In genomic region chr8:121871833-121872440, GRCm38 (mm10) we compare ENCODE assay signal across 9 mouse cellular contexts. TPM values are rescaled to one million over a fixed set of nuclear protein-coding genes. Genes with fewer than 3 reads are reported as not detected.
DNase-seq lines count a peak whose midpoint lies in the region; ATAC-seq and TF ChIP-seq lines count a peak whose summit lies in the region.
"Had no signal": no experiment of that assay in that cellular context is flagged by ENCODE, and none has a peak within 500 bp of the region (broad histone marks: within the 10 kb centered on the region; RNA-seq: fewer than 3 reads in every experiment).

No protein-coding gene starts in this region.

- H3K4me1 ChIP-seq in forebrain, embryonic 12.5 days, result peaks cover 10% of the 10 kb centered on the region
- 0 out of 2 replicates have a peak, but pooled peaks cover 4% of the 10 kb centered on the region for H3K4me1 ChIP-seq in forebrain, embryonic 11.5 days (replicated peaks; ENCODE audit: control insufficient read depth, insufficient read depth, low read length)
- H3K4me1 ChIP-seq in lung, embryonic 15.5 days, result peaks cover 14% of the 10 kb centered on the region
- peaks cover 16% of the 10 kb centered on the region for H3K4me1 ChIP-seq in embryonic facial prominence, embryonic 14.5 days (ENCODE audit: control insufficient read depth, insufficient read depth, low read length)

- H3K9me3 ChIP-seq in forebrain, embryonic 12.5 days, result no peaks in the 10 kb centered on the region
- no peaks in the 10 kb centered on the region for H3K9me3 ChIP-seq in forebrain, embryonic 11.5 days (ENCODE audit: control insufficient read depth, low read length)
- H3K9me3 ChIP-seq in lung, embryonic 15.5 days, result no peaks in the 10 kb centered on the region
- H3K9me3 ChIP-seq in embryonic facial prominence, embryonic 14.5 days (ENCODE audit: control insufficient read depth, low read length), result no peaks in the 10 kb centered on the region
- H3K9me3 ChIP-seq: hindbrain, embryonic 15.5 days had no signal

- no peak for TF ChIP-seq POLR2A in myocyte (IDR thresholded peaks at IDR 0.05; ENCODE audit: insufficient read length, low read depth)

- H3K4me3 ChIP-seq in forebrain, embryonic 12.5 days (replicated peaks), result no peak overlapping the region
- no peak overlapping the region for H3K4me3 ChIP-seq in forebrain, embryonic 11.5 days (ENCODE audit: low read depth, low read length)
- no peak overlapping the region for H3K4me3 ChIP-seq in lung, embryonic 15.5 days
- H3K4me3 ChIP-seq in embryonic facial prominence, embryonic 14.5 days (ENCODE audit: low read depth, low read length), result no peak overlapping the region
- no peak overlapping the region for H3K4me3 ChIP-seq in myocyte
- H3K4me3 ChIP-seq: hindbrain, embryonic 15.5 days had no signal

- 50% methylated on average over 10 of the region's 10 CpGs for WGBS in forebrain, embryonic 12.5 days
- 42% methylated on average over 10 of the region's 10 CpGs for WGBS in forebrain, embryonic 11.5 days
- 14% methylated on average over 10 of the region's 10 CpGs for WGBS in lung, embryonic 15.5 days
- 18% methylated on average over 8 of the region's 10 CpGs for WGBS in embryonic facial prominence, embryonic 14.5 days

- H3K9ac ChIP-seq in forebrain, embryonic 12.5 days, result no peak overlapping the region
- H3K9ac ChIP-seq in forebrain, embryonic 11.5 days (ENCODE audit: low read length), result no peak overlapping the region
- no peak overlapping the region for H3K9ac ChIP-seq in lung, embryonic 15.5 days
- H3K9ac ChIP-seq in embryonic facial prominence, embryonic 14.5 days (ENCODE audit: low read depth, low read length), result peak overlapping the region; percentile 34; the same call in 1 of the 2 replicates
- H3K9ac ChIP-seq: hindbrain, embryonic 15.5 days had no signal

- H3K79me2 ChIP-seq in myocyte (ENCODE audit: control insufficient read depth, insufficient read depth), result no peaks in the 10 kb centered on the region

- no peak for DNase-seq in forebrain, embryonic 11.5 days (ENCODE audit: low spot score)
- DNase-seq in lung, adult 18-20 months, result no peak
- DNase-seq in embryonic facial prominence, embryonic 14.5 days (ENCODE audit: low spot score), result peak; percentile 71
- DNase-seq in spleen, postnatal 4 days (ENCODE audit: low spot score in 2 of 2), result no peak
- no peak for DNase-seq in layer of hippocampus, postnatal 14 days (ENCODE audit: low spot score in 2 of 2)

- H3K27me3 ChIP-seq in forebrain, embryonic 12.5 days, result no peaks in the 10 kb centered on the region
- no peaks in the 10 kb centered on the region for H3K27me3 ChIP-seq in forebrain, embryonic 11.5 days (ENCODE audit: control insufficient read depth, insufficient read depth, low read length)
- no peaks in the 10 kb centered on the region for H3K27me3 ChIP-seq in lung, embryonic 15.5 days
- H3K27me3 ChIP-seq in embryonic facial prominence, embryonic 14.5 days (replicated peaks; ENCODE audit: control insufficient read depth, insufficient read depth, low read length), result no peaks in the 10 kb centered on the region
- H3K27me3 ChIP-seq in myocyte (ENCODE audit: control insufficient read depth, insufficient read depth, insufficient read length), result no peaks in the 10 kb centered on the region
- H3K27me3 ChIP-seq: hindbrain, embryonic 15.5 days had no signal

- peak overlapping the region; percentile 10; the same call in 1 of the 2 replicates for H3K27ac ChIP-seq in forebrain, embryonic 12.5 days
- H3K27ac ChIP-seq in forebrain, embryonic 11.5 days (ENCODE audit: low read depth, low read length), result no peak overlapping the region
- H3K27ac ChIP-seq in lung, embryonic 15.5 days, result no peak overlapping the region
- H3K27ac ChIP-seq in embryonic facial prominence, embryonic 14.5 days (replicated peaks; ENCODE audit: low read depth, low read length), result peak overlapping the region; percentile 31
- H3K27ac ChIP-seq: hindbrain, embryonic 15.5 days had no signal

- ATAC-seq in forebrain, embryonic 12.5 days (ENCODE audit: low FRiP score), result no peak
- ATAC-seq in forebrain, embryonic 11.5 days (replicated peaks; ENCODE audit: low FRiP score), result no peak
- peak; percentile 17; the same call in 1 of the 2 replicates for ATAC-seq in lung, embryonic 15.5 days (ENCODE audit: borderline replicate concordance, extremely low read depth, low FRiP score, low TSS enrichment)
- no peak; the same call in none of the 2 replicates for ATAC-seq in embryonic facial prominence, embryonic 14.5 days (ENCODE audit: low read depth)

- no peak overlapping the region for H3ac ChIP-seq in myocyte (ENCODE audit: control insufficient read depth, insufficient read length)

- peak overlapping the region; percentile 8; the same call in 1 of the 2 replicates for H3K4me2 ChIP-seq in forebrain, embryonic 12.5 days
- no peak overlapping the region for H3K4me2 ChIP-seq in forebrain, embryonic 11.5 days (ENCODE audit: low read depth, low read length, severe bottlenecking)
- H3K4me2 ChIP-seq in lung, embryonic 15.5 days, result no peak overlapping the region
- H3K4me2 ChIP-seq in embryonic facial prominence, embryonic 14.5 days (ENCODE audit: low read depth, low read length), result peak overlapping the region; percentile 19; the same call in 1 of the 2 replicates
- H3K4me2 ChIP-seq in myocyte (ENCODE audit: low read depth), result peak overlapping the region; percentile 34
- H3K4me2 ChIP-seq: hindbrain, embryonic 15.5 days had no signal

- H3K36me3 ChIP-seq in forebrain, embryonic 12.5 days (replicated peaks), result no peaks in the 10 kb centered on the region
- H3K36me3 ChIP-seq in forebrain, embryonic 11.5 days (ENCODE audit: control insufficient read depth, insufficient read depth, low read length), result no peaks in the 10 kb centered on the region
- H3K36me3 ChIP-seq in lung, embryonic 15.5 days, result no peaks in the 10 kb centered on the region
- no peaks in the 10 kb centered on the region for H3K36me3 ChIP-seq in embryonic facial prominence, embryonic 14.5 days (ENCODE audit: control insufficient read depth, insufficient read depth, low read length)
- no peaks in the 10 kb centered on the region for H3K36me3 ChIP-seq in myocyte (ENCODE audit: control insufficient read depth, insufficient read depth)
- H3K36me3 ChIP-seq: hindbrain, embryonic 15.5 days had no signal

TF ChIP-seq in myocyte, 11 proteins besides CTCF, POLR2A, EP300 and RAD21:
- TF ChIP-seq USF1 (IDR thresholded peaks at IDR 0.05; ENCODE audit: low read depth) (no peak), TCF3 (IDR thresholded peaks at IDR 0.05; ENCODE audit: insufficient read length, low read depth) (no peak), MYOD1 (IDR thresholded peaks at IDR 0.05; ENCODE audit: control insufficient read depth in 1 of 3, insufficient read length in 2 of 3, low read depth in 2 of 3) (peak in 1 of 3 experiments; percentile 53), TCF12 (IDR thresholded peaks at IDR 0.05; ENCODE audit: insufficient read depth, poor library complexity, severe bottlenecking) (no peak), POLR2AphosphoS2 (IDR thresholded peaks at IDR 0.05; ENCODE audit: insufficient read length, low read depth) (no peak), MYOG (IDR thresholded peaks at IDR 0.05; ENCODE audit: control insufficient read depth in 1 of 3, insufficient read depth in 1 of 3, insufficient read length in 2 of 3, low read depth in 2 of 3) (peak in 1 of 3 experiments; percentile 77)

RNA-seq across cellular contexts. Expression of gene Slc7a5, which starts 35.6 kb away (rescaled TPM):
- polyA plus RNA-seq in forebrain, embryonic 12.5 days (2016; fragmentation: Nextera tagmentation; extraction: Ambion mirVana), result 34.7 and 37.6 TPM in 2 replicates
- polyA plus RNA-seq in forebrain, embryonic 11.5 days (2014; fragmentation: Nextera tagmentation; extraction: Ambion mirVana), result 37.1 and 43.0 TPM in 2 replicates
- polyA plus RNA-seq in lung, embryonic 15.5 days (2015; fragmentation: Nextera tagmentation; extraction: Ambion mirVana), result 14.8 and 15.5 TPM in 2 replicates
- polyA plus RNA-seq in embryonic facial prominence, embryonic 14.5 days (2014; fragmentation: Nextera tagmentation; extraction: Ambion mirVana), result 28.8 and 29.6 TPM in 2 replicates
- polyA plus RNA-seq in myocyte (2012; fragmentation: generic; extraction: Trizol), result 612 TPM
- total RNA-seq in layer of hippocampus, postnatal 14 days (2021), result 100 to 1,000 TPM; 133 to 140 TPM

RNA-seq across cellular contexts. Expression of gene Klhdc4, which starts 42.6 kb away (rescaled TPM):
- polyA plus RNA-seq in forebrain, embryonic 12.5 days (2016; fragmentation: Nextera tagmentation; extraction: Ambion mirVana), result 53.1 and 53.9 TPM in 2 replicates
- 55.4 and 59.8 TPM in 2 replicates for polyA plus RNA-seq in forebrain, embryonic 11.5 days (2014; fragmentation: Nextera tagmentation; extraction: Ambion mirVana)
- polyA plus RNA-seq in lung, embryonic 15.5 days (2015; fragmentation: Nextera tagmentation; extraction: Ambion mirVana), result 39.4 and 41.8 TPM in 2 replicates
- 25.6 and 31.7 TPM in 2 replicates for polyA plus RNA-seq in embryonic facial prominence, embryonic 14.5 days (2014; fragmentation: Nextera tagmentation; extraction: Ambion mirVana)
- polyA plus RNA-seq in myocyte (2012; fragmentation: generic; extraction: Trizol), result 31.4 TPM
- 10 to 100 TPM; 28.0 to 30.7 TPM for total RNA-seq in layer of hippocampus, postnatal 14 days (2021)

Comparison
In these comparisons a context has a peak if more than half of its experiments do, and no peak if none do; other contexts are left out.
1. H3K27ac ChIP-seq: peak in forebrain, embryonic 12.5 days (single experiment) and embryonic facial prominence, embryonic 14.5 days (single experiment); none in forebrain, embryonic 11.5 days (single experiment) and lung, embryonic 15.5 days (single experiment).
2. H3K4me2 ChIP-seq: peak in forebrain, embryonic 12.5 days (single experiment), embryonic facial prominence, embryonic 14.5 days (single experiment) and myocyte (single experiment); none in forebrain, embryonic 11.5 days (single experiment) and lung, embryonic 15.5 days (single experiment).
3. RNA of gene Slc7a5, which starts 35.6 kb away (polyA plus RNA-seq): 612 TPM in myocyte (single experiment); 37.1 to 43.0 TPM in forebrain, embryonic 11.5 days, 34.7 to 37.6 TPM in forebrain, embryonic 12.5 days, 28.8 to 29.6 TPM in embryonic facial prominence, embryonic 14.5 days and 14.8 to 15.5 TPM in lung, embryonic 15.5 days; every median in the first group is over 10 times any median in the second.